Mouse (Mus musculus) embryonic facial prominence, embryonic 12.5 days (tissue): Measurements from ENCODE around the gene Wwc1. TPM values are rescaled to one million over a fixed set of nuclear protein-coding genes. Genes with fewer than 3 reads are reported as not detected.
"Not testable (repeated sequence)": the region's sequence is repeated elsewhere in the genome, so short reads cannot be mapped to it uniquely, and the experiment has no call there.

Source experiments
- ATAC-seq: fragments of 200-750 bp; cut with Nextera tagmentation; 2 replicates; pipeline ENCODE4 v1.8.0; 2017; ENCODE audit not compliant: insufficient number of reproducible peaks, insufficient read depth, low FRiP score, low TSS enrichment
- H3K27ac ChIP-seq: fragments of 300-500 bp; sonication (generic); 2 replicates; pipeline ENCODE4 v1.5.1; 2016; ENCODE audit warnings: mild to moderate bottlenecking
- H3K27me3 ChIP-seq: fragments of 300-500 bp; sonication (generic); 2 replicates; pipeline ENCODE4 v1.6.1; 2016; ENCODE audit warnings: mild to moderate bottlenecking, moderate library complexity
- H3K36me3 ChIP-seq: fragments of 300-500 bp; sonication (generic); 2 replicates; pipeline ENCODE4 v1.6.1; 2016; ENCODE audit warnings: mild to moderate bottlenecking
- H3K4me1 ChIP-seq: fragments of 300-500 bp; sonication (generic); 2 replicates; pipeline ENCODE4 v1.6.1; 2016
- H3K4me2 ChIP-seq: fragments of 300-500 bp; sonication (generic); replicated peaks from 2 replicates; pipeline ENCODE4 v1.6.1; 2016; ENCODE audit warnings: mild to moderate bottlenecking, moderate library complexity
- H3K4me3 ChIP-seq: fragments of 300-500 bp; sonication (generic); 2 replicates; pipeline ENCODE4 v1.5.1; 2016; ENCODE audit warnings: mild to moderate bottlenecking
- H3K9ac ChIP-seq: fragments of 300-500 bp; sonication (generic); 2 replicates; pipeline ENCODE4 v1.6.1; 2016; ENCODE audit warnings: mild to moderate bottlenecking, moderate library complexity
- H3K9me3 ChIP-seq: fragments of 300-500 bp; sonication (generic); 2 replicates; pipeline ENCODE4 v1.6.1; 2016; ENCODE audit warnings: mild to moderate bottlenecking, moderate library complexity
- WGBS: fragments of 180-500 bp; shearing (Covaris S2); methylation state at CpG from one replicate; pipeline ENCODE4 v1.1.7; 2016; 5-methylcytosine and 5-hydroxymethylcytosine counted together
- polyA plus RNA-seq: library from polyadenylated mRNA; unstranded; fragments of >200 nt; fragmentation: Nextera tagmentation; extraction: Ambion mirVana; gene quantifications from 2 replicates; pipeline ENCODE4 v1.2.1, GENCODE M21; 2016

The Wwc1 gene
- polyA plus RNA-seq, 1 experiment from 2014 or later, result 5.7 TPM

- Histone ChIP-seq H3K36me3 (no peaks in the 10 kb centered on the region), H3K9me3 (no peaks in the 10 kb centered on the region), H3K27ac (no peak overlapping the region), H3K4me2 (no peak overlapping the region), H3K27me3 (no peaks in the 10 kb centered on the region), H3K9ac (no peak overlapping the region), H3K4me1 (no peaks in the 10 kb centered on the region), H3K4me3 (no peak overlapping the region)
- no peak for ATAC-seq
- 87% methylated on average over 21 of the region's 21 CpGs for WGBS
These were observed 138.5 kb downstream of the Wwc1 start for GRCm38 (mm10) chr11:35841738-35842325.

GRCm38 (mm10) chr11:35840806-35841205, 139.5 kb downstream of the Wwc1 start:
- ATAC-seq, result not testable (repeated sequence)
- whole genome bisulfite sequencing, result 84% methylated on average over 4 of the region's 4 CpGs

GRCm38 (mm10) chr11:35840282-35840681, 140.0 kb downstream of the Wwc1 start:
- Histone ChIP-seq H3K36me3 (no peaks in the 10 kb centered on the region), H3K4me3 (no peak overlapping the region), H3K4me1 (no peaks in the 10 kb centered on the region), H3K27me3 (no peaks in the 10 kb centered on the region), H3K9me3 (no peaks in the 10 kb centered on the region), H3K4me2 (no peak overlapping the region), H3K27ac (no peak overlapping the region), H3K9ac (no peak overlapping the region)
- WGBS, result 78% methylated on average over 7 of the region's 7 CpGs
- ATAC-seq, result no peak

More at GRCm38 (mm10) chr11:35840806-35841205, 139.5 kb downstream of the Wwc1 start:
- H3K27ac ChIP-seq, H3K4me2 ChIP-seq, H3K36me3 ChIP-seq, H3K9me3 ChIP-seq, H3K4me3 ChIP-seq, H3K9ac ChIP-seq, H3K4me1 ChIP-seq, H3K27me3 ChIP-seq: not testable (repeated sequence)

GRCm38 (mm10) chr11:35838345-35839338, 141.7 kb downstream of the Wwc1 start:
- peaks cover under 1% of the 10 kb centered on the region for H3K4me1 ChIP-seq
- H3K9me3 ChIP-seq, result no peaks in the 10 kb centered on the region
- no peak overlapping the region for H3K27ac ChIP-seq
- H3K4me2 ChIP-seq, result peak overlapping the region; percentile 57
- 23% methylated on average over 28 of the region's 28 CpGs for WGBS
- ATAC-seq, result peak; percentile 77; the same call in 1 of the 2 replicates
- H3K27me3 ChIP-seq, result no peaks in the 10 kb centered on the region
- H3K9ac ChIP-seq, result peak overlapping the region; percentile 40
- no peaks in the 10 kb centered on the region for H3K36me3 ChIP-seq
- peak overlapping the region; percentile 36 for H3K4me3 ChIP-seq

GRCm38 (mm10) chr11:35837156-35838126, 142.9 kb downstream of the Wwc1 start:
- 81% methylated on average over 5 of the region's 5 CpGs for WGBS
- Histone ChIP-seq H3K36me3 (0 out of 2 replicates have a peak, but pooled peaks cover 3% of the 10 kb centered on the region), H3K4me3 (no peak overlapping the region; the same call in 1 of the 2 replicates), H3K27me3 (no peaks in the 10 kb centered on the region), H3K9me3 (no peaks in the 10 kb centered on the region), H3K4me2 (peak overlapping the region; percentile 57), H3K27ac (no peak overlapping the region), H3K9ac (no peak overlapping the region; the same call in 1 of the 2 replicates), H3K4me1 (peaks cover 7% of the 10 kb centered on the region)
- ATAC-seq, result no peak

- Histone ChIP-seq H3K9me3 (no peaks in the 10 kb centered on the region), H3K27me3 (no peaks in the 10 kb centered on the region), H3K4me1 (peaks cover 7% of the 10 kb centered on the region), H3K36me3 (peaks cover 21% of the 10 kb centered on the region), H3K4me3 (peak within 1 kb of the TSS; percentile 85), H3K9ac (peak within 1 kb of the TSS; percentile 83), H3K4me2 (peak within 1 kb of the TSS; percentile 72), H3K27ac (peak within 1 kb of the TSS; percentile 24; the same call in 1 of the 2 replicates)
- peak; percentile 58 for ATAC-seq
- 2% methylated on average over 46 of the region's 46 CpGs for WGBS
These were observed 146.1 kb downstream of the Wwc1 start, which contains the start of gene Rars for GRCm38 (mm10) chr11:35834022-35834760. Gene Rars (minus strand): TSS chr11:35834506.

GRCm38 (mm10) chr11:35833270-35833669, 147.1 kb downstream of the Wwc1 start:
- peak overlapping the region; percentile 85 for H3K4me3 ChIP-seq
- H3K27ac ChIP-seq, result no peak overlapping the region
- 86% methylated on average over 6 of the region's 6 CpGs for WGBS
- H3K9ac ChIP-seq, result peak overlapping the region; percentile 83; the same call in 1 of the 2 replicates
- no peaks in the 10 kb centered on the region for H3K27me3 ChIP-seq
- peaks cover 7% of the 10 kb centered on the region for H3K4me1 ChIP-seq
- ATAC-seq, result no peak
- H3K9me3 ChIP-seq, result no peaks in the 10 kb centered on the region
- H3K4me2 ChIP-seq, result peak overlapping the region; percentile 72
- peaks cover 30% of the 10 kb centered on the region for H3K36me3 ChIP-seq

- no peak overlapping the region for H3K4me2 ChIP-seq
- no peak overlapping the region for H3K9ac ChIP-seq
- no peaks in the 10 kb centered on the region for H3K27me3 ChIP-seq
- H3K4me3 ChIP-seq, result no peak overlapping the region
- 81% methylated on average over 4 of the region's 4 CpGs for WGBS
- no peak overlapping the region for H3K27ac ChIP-seq
- H3K4me1 ChIP-seq, result peaks cover 7% of the 10 kb centered on the region
- H3K9me3 ChIP-seq, result no peaks in the 10 kb centered on the region
- H3K36me3 ChIP-seq, result peaks cover 40% of the 10 kb centered on the region
- no peak for ATAC-seq
These were observed 148.2 kb downstream of the Wwc1 start for GRCm38 (mm10) chr11:35832139-35832538.

- Histone ChIP-seq H3K27me3 (no peaks in the 10 kb centered on the region), H3K36me3 (peaks cover 77% of the 10 kb centered on the region), H3K4me3 (no peak overlapping the region), H3K4me2 (no peak overlapping the region), H3K9ac (no peak overlapping the region), H3K27ac (no peak overlapping the region), H3K4me1 (no peaks in the 10 kb centered on the region), H3K9me3 (no peaks in the 10 kb centered on the region)
- 94% methylated on average over 6 of the region's 6 CpGs for WGBS
- ATAC-seq, result no peak
These were observed 152.6 kb downstream of the Wwc1 start for GRCm38 (mm10) chr11:35827714-35828113.

- Histone ChIP-seq H3K9ac (no peak overlapping the region), H3K36me3 (peaks cover 87% of the 10 kb centered on the region), H3K4me1 (no peaks in the 10 kb centered on the region), H3K4me2 (no peak overlapping the region), H3K27me3 (no peaks in the 10 kb centered on the region), H3K9me3 (no peaks in the 10 kb centered on the region), H3K4me3 (no peak overlapping the region), H3K27ac (no peak overlapping the region)
- 91% methylated on average over 12 of the region's 12 CpGs for WGBS
- no peak for ATAC-seq
These were observed 164.0 kb downstream of the Wwc1 start for GRCm38 (mm10) chr11:35816316-35816715.
